Mouse (Mus musculus) lung, embryonic 15.5 days (tissue): ENCODE measurements around the gene Zfp871. TPM values are rescaled to one million over a fixed set of nuclear protein-coding genes. Genes with fewer than 3 reads are reported as not detected.

Experiments
- ATAC-seq: fragments of 200-750 bp; cut with Nextera tagmentation; 2 replicates; pipeline ENCODE4 v1.8.0; 2017; ENCODE audit warnings: moderate number of reproducible peaks, borderline replicate concordance; ENCODE audit not compliant: low FRiP score, low TSS enrichment; ENCODE audit errors: extremely low read depth
- H3K27ac ChIP-seq: fragments of 300-500 bp; sonication (generic); 2 replicates; pipeline ENCODE4 v1.5.1; 2015; ENCODE audit warnings: moderate library complexity, mild to moderate bottlenecking, inconsistent platforms
- H3K27me3 ChIP-seq: fragments of 300-500 bp; sonication (generic); 2 replicates; pipeline ENCODE4 v1.6.1; 2015; ENCODE audit warnings: inconsistent platforms
- H3K36me3 ChIP-seq: fragments of 300-500 bp; sonication (generic); 2 replicates; pipeline ENCODE4 v1.6.1; 2015; ENCODE audit warnings: inconsistent platforms
- H3K4me1 ChIP-seq: fragments of 300-500 bp; sonication (generic); 2 replicates; pipeline ENCODE4 v1.6.1; 2015; ENCODE audit warnings: inconsistent platforms
- H3K4me2 ChIP-seq: fragments of 300-500 bp; sonication (generic); 2 replicates; pipeline ENCODE4 v1.6.1; 2015; ENCODE audit warnings: inconsistent platforms, mild to moderate bottlenecking, moderate library complexity
- H3K4me3 ChIP-seq: fragments of 300-500 bp; sonication (generic); 2 replicates; pipeline ENCODE4 v1.5.1; 2015; ENCODE audit warnings: mild to moderate bottlenecking, inconsistent platforms
- H3K9ac ChIP-seq: fragments of 300-500 bp; sonication (generic); 2 replicates; pipeline ENCODE4 v1.6.1; 2015; ENCODE audit warnings: inconsistent platforms
- H3K9me3 ChIP-seq: fragments of 300-500 bp; sonication (generic); 2 replicates; pipeline ENCODE4 v1.6.1; 2016; ENCODE audit warnings: inconsistent platforms
- WGBS: fragments of 180-500 bp; shearing (Covaris S2); methylation state at CpG from one replicate; pipeline ENCODE4 v1.1.7; 2015; 5-methylcytosine and 5-hydroxymethylcytosine counted together
- polyA plus RNA-seq: library from polyadenylated mRNA; unstranded; fragments of >200 nt; fragmentation: Nextera tagmentation; extraction: Ambion mirVana; gene quantifications from 2 replicates; pipeline ENCODE4 v1.2.1, GENCODE M21; 2015

The Zfp871 gene
- polyA plus RNA-seq = 28.5 and 33.8 TPM in 2 replicates

GRCm38 (mm10) chr17:32788094-32788559, at the start of gene Zfp871:
Gene Zfp871, minus strand, starts transcription at chr17:32788287.
- H3K9me3 ChIP-seq = no peaks in the 10 kb centered on the region
- H3K4me1 ChIP-seq = peaks cover 26% of the 10 kb centered on the region
- H3K9ac ChIP-seq = peak within 1 kb of the TSS; percentile 98
- H3K4me3 ChIP-seq = peak within 1 kb of the TSS; percentile 91
- peaks cover 23% of the 10 kb centered on the region for H3K36me3 ChIP-seq
- peak within 1 kb of the TSS; percentile 96 for H3K27ac ChIP-seq
- ATAC-seq = peak; percentile 97
- no peaks in the 10 kb centered on the region for H3K27me3 ChIP-seq
- peak within 1 kb of the TSS; percentile 71 for H3K4me2 ChIP-seq
- WGBS = under 1% methylated on average over 22 of the region's 22 CpGs

- 25% methylated on average over 3 of the region's 3 CpGs for WGBS
- Histone ChIP-seq H3K4me3 (peak overlapping the region; percentile 81), H3K27me3 (no peaks in the 10 kb centered on the region), H3K9me3 (no peaks in the 10 kb centered on the region), H3K4me2 (peak overlapping the region; percentile 56), H3K36me3 (peaks cover 11% of the 10 kb centered on the region), H3K27ac (no peak overlapping the region), H3K4me1 (peaks cover 8% of the 10 kb centered on the region), H3K9ac (no peak overlapping the region)
- ATAC-seq = no peak
These were observed 42.3 kb upstream of the Zfp871 start for GRCm38 (mm10) chr17:32830418-32830782.

- ATAC-seq = peak; percentile 98
- H3K4me2 ChIP-seq = peak within 1 kb of the TSS; percentile 56
- under 1% methylated on average over 35 of the region's 35 CpGs for WGBS
These were observed 41.7 kb upstream of the Zfp871 start, which contains the start of gene Zfp799 for GRCm38 (mm10) chr17:32829540-32830417. Gene Zfp799, minus strand, starts transcription at chr17:32830261.

GRCm38 (mm10) chr17:32816074-32816784, 28.1 kb upstream of the Zfp871 start:
- peaks cover 31% of the 10 kb centered on the region for H3K36me3 ChIP-seq
- H3K27ac ChIP-seq = no peak overlapping the region
- ATAC-seq = no peak
- H3K4me1 ChIP-seq = no peaks in the 10 kb centered on the region
- no peaks in the 10 kb centered on the region for H3K9me3 ChIP-seq
- H3K4me2 ChIP-seq = no peak overlapping the region
- no peak overlapping the region for H3K9ac ChIP-seq
- 91% methylated on average over 1 of the region's 1 CpGs for WGBS
- no peak overlapping the region for H3K4me3 ChIP-seq
- no peaks in the 10 kb centered on the region for H3K27me3 ChIP-seq

More at GRCm38 (mm10) chr17:32829540-32830417, 41.7 kb upstream of the Zfp871 start, which contains the start of gene Zfp799:
- Histone ChIP-seq H3K9me3 (no peaks in the 10 kb centered on the region), H3K27ac (peak within 1 kb of the TSS; percentile 45), H3K27me3 (no peaks in the 10 kb centered on the region), H3K9ac (peak within 1 kb of the TSS; percentile 96), H3K4me1 (peaks cover 8% of the 10 kb centered on the region), H3K4me3 (peak within 1 kb of the TSS; percentile 81), H3K36me3 (peaks cover 17% of the 10 kb centered on the region)

- no peaks in the 10 kb centered on the region for H3K9me3 ChIP-seq
- 74% methylated on average over 7 of the region's 7 CpGs for WGBS
- H3K9ac ChIP-seq = no peak overlapping the region
- no peak for ATAC-seq
- H3K27ac ChIP-seq = no peak overlapping the region
- no peak overlapping the region for H3K4me2 ChIP-seq
- H3K27me3 ChIP-seq = no peaks in the 10 kb centered on the region
- H3K36me3 ChIP-seq = peaks cover 13% of the 10 kb centered on the region
- H3K4me1 ChIP-seq = peaks cover 2% of the 10 kb centered on the region; the same call in 1 of the 2 replicates
- H3K4me3 ChIP-seq = no peak overlapping the region
These were observed 26.0 kb upstream of the Zfp871 start for GRCm38 (mm10) chr17:32814136-32814535.

GRCm38 (mm10) chr17:32810648-32811047, 22.6 kb upstream of the Zfp871 start:
- Histone ChIP-seq H3K27ac (no peak overlapping the region), H3K4me3 (no peak overlapping the region), H3K4me1 (peaks cover 6% of the 10 kb centered on the region; the same call in 1 of the 2 replicates), H3K4me2 (no peak overlapping the region), H3K27me3 (no peaks in the 10 kb centered on the region), H3K9ac (no peak overlapping the region), H3K9me3 (no peaks in the 10 kb centered on the region), H3K36me3 (0 out of 2 replicates have a peak, but pooled peaks cover 2% of the 10 kb centered on the region)
- no peak for ATAC-seq
- 37% methylated on average over 1 of the region's 1 CpGs for WGBS

- peak within 1 kb of the TSS; percentile 49 for H3K4me3 ChIP-seq
- ATAC-seq = peak; percentile 89
- no peaks in the 10 kb centered on the region for H3K27me3 ChIP-seq
- H3K9me3 ChIP-seq = no peaks in the 10 kb centered on the region
- no peaks in the 10 kb centered on the region for H3K36me3 ChIP-seq
- H3K4me1 ChIP-seq = peaks cover 6% of the 10 kb centered on the region; the same call in 1 of the 2 replicates
- no peak within 1 kb of the TSS for H3K27ac ChIP-seq
- H3K9ac ChIP-seq = peak within 1 kb of the TSS; percentile 33; the same call in 1 of the 2 replicates
- peak within 1 kb of the TSS; percentile 55 for H3K4me2 ChIP-seq
- under 1% methylated on average over 17 of the region's 17 CpGs for WGBS
These were observed 21.7 kb upstream of the Zfp871 start, which contains the start of gene Zfp811 for GRCm38 (mm10) chr17:32809544-32810374. Gene Zfp811, minus strand, starts transcription at chr17:32809931.

- peak overlapping the region; percentile 55 for H3K4me2 ChIP-seq
- ATAC-seq = no peak
- H3K4me1 ChIP-seq = peaks cover 6% of the 10 kb centered on the region; the same call in 1 of the 2 replicates
- no peak overlapping the region for H3K9ac ChIP-seq
- no peaks in the 10 kb centered on the region for H3K36me3 ChIP-seq
- peak overlapping the region; percentile 49 for H3K4me3 ChIP-seq
- H3K27me3 ChIP-seq = no peaks in the 10 kb centered on the region
- 10% methylated on average over 8 of the region's 8 CpGs for WGBS
- no peaks in the 10 kb centered on the region for H3K9me3 ChIP-seq
- H3K27ac ChIP-seq = no peak overlapping the region
These were observed 20.8 kb upstream of the Zfp871 start for GRCm38 (mm10) chr17:32808921-32809320.

GRCm38 (mm10) chr17:32789244-32789643, 1.2 kb upstream of the Zfp871 start:
- peaks cover 26% of the 10 kb centered on the region for H3K4me1 ChIP-seq
- peaks cover 12% of the 10 kb centered on the region for H3K36me3 ChIP-seq
- peak overlapping the region; percentile 57; the same call in 1 of the 2 replicates for H3K27ac ChIP-seq
- peak overlapping the region; percentile 91; the same call in 1 of the 2 replicates for H3K4me3 ChIP-seq
- ATAC-seq = no peak
- 70% methylated on average over 8 of the region's 8 CpGs for WGBS
- peak overlapping the region; percentile 68; the same call in 1 of the 2 replicates for H3K4me2 ChIP-seq
- no peak overlapping the region for H3K9ac ChIP-seq
- H3K27me3 ChIP-seq = no peaks in the 10 kb centered on the region
- H3K9me3 ChIP-seq = no peaks in the 10 kb centered on the region

GRCm38 (mm10) chr17:32788576-32788975, 489 bp upstream of the Zfp871 start:
- Histone ChIP-seq H3K36me3 (peaks cover 19% of the 10 kb centered on the region), H3K4me3 (peak overlapping the region; percentile 91), H3K9ac (peak overlapping the region; percentile 43), H3K27ac (peak overlapping the region; percentile 57), H3K4me2 (peak overlapping the region; percentile 68), H3K27me3 (no peaks in the 10 kb centered on the region), H3K9me3 (no peaks in the 10 kb centered on the region), H3K4me1 (peaks cover 26% of the 10 kb centered on the region)
- WGBS = 2% methylated on average over 9 of the region's 9 CpGs
- no peak for ATAC-seq
